Mouse (Mus musculus): ENCODE results near the gene Olfr870.
"Not testable (repeated sequence)": the region's sequence is repeated elsewhere in the genome, so short reads cannot be mapped to it uniquely, and the experiment has no call there.

Olfr870 gene

DNA sequence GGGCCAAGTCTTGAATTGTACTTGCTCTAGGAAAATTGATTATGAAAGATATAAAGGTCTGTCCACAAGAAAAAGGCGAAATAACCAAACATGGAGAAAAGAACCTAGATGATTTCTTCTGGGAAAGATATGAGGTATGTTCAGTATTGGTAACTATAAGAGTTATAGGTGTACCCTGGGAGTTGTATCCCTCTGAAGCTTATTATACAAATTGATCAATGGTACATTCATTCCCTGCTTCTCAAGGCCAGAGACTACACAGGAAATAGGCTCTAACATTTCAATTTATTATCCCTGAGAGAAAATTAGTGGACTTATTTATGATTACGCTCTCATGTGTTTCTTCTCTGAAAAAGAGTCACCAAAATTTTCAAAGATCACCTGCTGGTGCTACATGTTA lies at the start of gene Olfr870:
Gene Olfr870, minus strand, starts transcription at position 101 of the 400 bp plus-strand sequence.
- no peak for DNase-seq

DNA sequence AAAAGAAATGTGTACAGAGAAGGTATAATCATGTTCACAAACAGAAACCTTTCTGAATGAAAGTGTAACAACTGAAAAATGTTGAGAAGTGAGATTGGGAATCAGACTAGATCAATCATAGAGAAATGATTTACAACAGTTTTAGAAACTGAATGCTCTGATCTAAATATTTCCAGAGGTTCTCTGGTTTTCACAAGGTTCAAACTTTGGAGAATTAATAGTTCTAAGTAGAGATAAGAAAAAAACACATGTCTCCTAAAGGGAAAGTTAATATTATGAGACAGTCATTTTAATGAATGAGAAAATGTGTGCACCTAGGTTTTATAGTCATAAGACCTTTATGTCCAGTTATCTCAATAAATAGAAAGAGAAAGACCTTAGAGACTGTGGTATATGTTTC lies 38.0 kb upstream of the Olfr870 start, which contains the start of gene Olfr871:
Gene Olfr871, plus strand, starts transcription at position 301 of the 400 bp plus-strand sequence.
- DNase-seq = no peak

DNA sequence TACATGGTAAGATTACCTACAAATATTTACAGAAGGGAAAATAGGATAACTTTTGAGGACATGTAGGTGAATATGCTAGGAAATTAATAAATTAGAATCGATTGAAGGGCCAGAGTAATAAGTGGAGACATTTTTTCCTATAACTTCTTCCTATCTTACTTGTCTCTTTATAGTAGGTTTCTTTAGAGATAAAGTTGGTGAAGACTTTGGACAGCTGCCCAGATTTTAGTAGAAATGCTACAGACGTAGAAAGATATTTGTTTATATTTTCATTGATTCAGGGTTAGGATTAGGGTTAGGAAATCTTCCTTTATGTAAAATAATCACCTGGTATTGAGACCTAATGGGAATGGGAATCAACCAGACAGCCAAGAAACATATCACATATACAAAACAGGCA lies 37.6 kb upstream of the Olfr870 start:
- no peak for DNase-seq

DNA sequence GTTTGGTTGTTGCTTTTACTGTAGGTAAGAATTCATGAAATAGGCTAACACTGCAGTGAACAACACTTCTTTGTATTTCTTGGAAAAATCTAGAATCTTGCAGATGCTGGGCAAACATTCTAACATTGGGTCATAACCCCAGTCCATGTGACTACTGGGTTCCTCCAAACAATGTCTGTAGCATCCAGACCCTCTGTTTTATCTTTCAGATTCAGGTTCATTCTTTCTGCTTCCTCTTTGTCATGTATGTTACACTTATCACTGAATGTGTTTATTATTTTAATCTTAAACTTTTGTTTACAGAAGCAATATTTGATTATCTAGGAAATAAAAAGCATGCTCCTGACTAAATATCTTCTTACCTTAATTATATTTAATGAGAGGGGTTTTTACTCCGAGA lies 37.0 kb upstream of the Olfr870 start:
- DNase-seq = no peak

DNA sequence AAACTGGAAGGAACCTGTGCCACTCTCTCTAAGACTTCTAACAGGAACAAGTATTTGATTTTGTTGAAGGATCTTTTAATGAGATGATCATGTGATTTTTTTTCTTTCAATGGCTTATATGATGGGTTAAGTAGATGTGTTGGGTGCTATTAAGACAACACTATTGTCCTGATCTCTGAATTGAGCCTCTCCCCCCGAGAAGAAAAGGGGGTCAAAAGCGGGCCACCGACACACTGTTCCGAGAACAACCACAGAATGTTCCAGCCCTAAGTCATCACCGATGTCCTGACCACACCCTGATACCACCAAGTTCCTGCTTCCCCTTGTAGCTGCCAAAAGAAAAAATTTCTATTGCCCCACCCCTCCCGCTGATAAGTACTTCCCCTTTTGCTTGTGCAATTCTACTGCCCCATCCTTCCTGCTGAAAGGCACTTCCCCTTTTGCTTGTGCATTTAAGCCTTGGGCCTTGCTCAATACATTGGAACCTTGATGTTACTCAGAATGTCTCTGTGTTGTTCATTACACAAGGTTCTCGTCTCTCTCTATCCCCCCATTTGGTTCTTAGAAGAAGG lies 29.6 kb upstream of the Olfr870 start:
- not testable (repeated sequence) for DNase-seq

DNA sequence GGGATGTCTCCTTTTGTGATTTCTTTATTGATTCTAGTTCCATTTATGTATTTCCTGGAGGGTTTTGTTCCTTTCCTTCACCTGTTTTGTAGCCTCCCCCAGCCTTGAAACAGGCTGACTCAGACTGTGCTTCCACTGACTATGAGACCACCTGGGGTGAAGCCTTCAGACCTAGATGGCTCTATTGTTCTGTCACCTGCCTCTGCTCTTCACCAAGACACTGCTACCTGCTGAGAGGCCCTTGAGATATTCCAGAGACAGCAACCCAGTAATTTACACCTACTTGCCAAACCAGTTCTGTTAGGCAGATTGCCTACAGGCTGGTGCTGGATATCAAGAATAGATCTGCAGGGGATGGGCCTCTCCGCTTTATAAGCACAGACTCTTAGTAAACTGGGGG lies 28.3 kb upstream of the Olfr870 start:
- DNase-seq = no peak

DNA sequence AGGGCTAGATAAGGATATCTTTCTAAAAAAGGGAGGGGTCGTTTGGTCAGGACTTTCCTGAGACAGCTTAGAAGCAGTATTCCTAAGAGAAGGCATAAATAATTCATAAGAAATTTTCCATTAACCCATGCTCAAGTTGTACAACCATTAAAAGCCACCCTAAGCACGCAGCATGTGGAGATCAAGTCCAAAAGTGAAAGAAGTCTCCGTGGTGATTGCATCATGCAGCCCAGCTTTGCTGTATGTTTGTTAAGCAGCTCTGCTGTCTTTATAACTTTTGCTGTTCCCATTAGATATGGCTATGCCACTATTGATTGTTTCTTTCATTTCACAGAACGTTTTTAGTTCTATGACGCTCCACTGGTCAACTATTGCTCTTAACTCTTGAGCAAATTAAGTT lies 5.6 kb upstream of the Olfr870 start:
- no peak for DNase-seq

DNA sequence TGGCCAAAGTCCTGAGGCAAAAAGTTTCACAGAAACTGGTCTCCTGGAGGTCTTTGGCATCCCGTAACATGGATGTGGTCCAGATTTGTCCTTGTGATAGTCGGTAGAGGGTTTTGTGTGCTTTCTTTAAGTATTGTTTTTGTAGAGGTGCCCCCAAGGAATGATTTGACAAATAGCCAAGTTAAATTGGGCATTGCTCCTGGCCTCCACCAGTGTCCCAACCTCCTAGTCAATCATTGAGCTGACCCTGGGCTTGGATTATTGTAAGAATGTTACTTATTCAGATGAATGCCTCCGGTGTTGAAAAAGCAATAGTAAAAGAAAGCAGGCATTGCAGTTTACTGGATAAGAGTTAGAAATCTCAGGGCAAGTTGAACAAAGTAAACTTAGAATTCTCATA lies 24.2 kb downstream of the Olfr870 start:
- DNase-seq = no peak

DNA sequence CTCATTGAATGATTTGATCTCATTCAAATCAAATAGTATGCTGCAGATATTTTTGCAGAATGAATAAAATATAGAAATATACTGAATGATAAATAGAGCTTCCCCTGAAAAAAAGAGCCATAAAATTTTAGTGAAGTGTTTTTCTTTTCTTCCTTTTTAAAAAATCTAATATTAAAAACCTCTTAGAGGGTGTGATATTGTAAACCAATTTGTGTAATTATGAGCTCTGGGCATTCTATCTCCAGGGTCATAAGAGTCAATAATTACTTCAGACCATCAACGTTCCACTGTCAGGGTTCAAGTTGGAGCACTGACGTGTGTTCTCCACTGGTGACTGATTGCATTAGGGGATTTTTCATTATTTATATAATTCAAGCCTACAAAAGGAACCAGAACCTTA lies 45.1 kb downstream of the Olfr870 start, which contains the start of gene Olfr869:
Gene Olfr869, plus strand, starts transcription at position 301 of the 400 bp plus-strand sequence.
- no peak for DNase-seq

All from cerebellum, adult 18-20 months (tissue).